Mouse (Mus musculus) central nervous system, embryonic 11.5 days (tissue): ENCODE results near the gene Zc3h12d. TPM values are rescaled to one million over a fixed set of nuclear protein-coding genes. Genes with fewer than 3 reads are reported as not detected.

Source experiments
- polyA plus RNA-seq: library from polyadenylated mRNA; depleted of rRNA; stranded (reverse); fragments of >200 nt; gene quantifications from 2 replicates; pipeline ENCODE4 v1.2.3, GENCODE M21; 2012; rRNA removed

Zc3h12d gene
- 0.02 and 0.16 TPM in 2 replicates for polyA plus RNA-seq

GRCm38 (mm10) chr10:7832171-7832676 is at the start of gene Zc3h12d:
TSS of gene Zc3h12d (plus strand) at chr10:7832470.

GRCm38 (mm10) chr10:7792751-7793385 is 39.4 kb upstream of the Zc3h12d start, which contains the start of the genes Ginm1 and Ppil4:
TSS of gene Ginm1 (minus strand) at chr10:7792824.
TSS of gene Ppil4 (plus strand) at chr10:7792891.

Other genes with a start within 250 kb of the Zc3h12d start
- 9.8 and 13.8 TPM in 2 replicates for gene Lrp11, start 242.7 kb upstream of the Zc3h12d start, polyA plus RNA-seq
- gene Nup43, start 165.0 kb upstream of the Zc3h12d start, polyA plus RNA-seq, result 52.0 and 61.5 TPM in 2 replicates
- 76.8 and 85.6 TPM in 2 replicates for gene Pcmt1, start 151.3 kb upstream of the Zc3h12d start, polyA plus RNA-seq
- 15.7 and 24.0 TPM in 2 replicates for gene Lats1, start 151.3 kb upstream of the Zc3h12d start, polyA plus RNA-seq
- 22.4 and 26.8 TPM in 2 replicates for gene Katna1, start 106.5 kb upstream of the Zc3h12d start, polyA plus RNA-seq
- gene Ginm1, start 39.6 kb upstream of the Zc3h12d start, polyA plus RNA-seq, result 31.8 and 35.9 TPM in 2 replicates
- 26.3 and 29.6 TPM in 2 replicates for gene Ppil4, start 39.6 kb upstream of the Zc3h12d start, polyA plus RNA-seq
- gene Tab2, start 123.8 kb downstream of the Zc3h12d start, polyA plus RNA-seq, result 39.8 and 66.0 TPM in 2 replicates